Mouse (Mus musculus): ENCODE results near the gene BC005537. TPM values are rescaled to one million over a fixed set of nuclear protein-coding genes. Genes with fewer than 3 reads are reported as not detected.
"Not testable (repeated sequence)": the region's sequence is repeated elsewhere in the genome, so short reads cannot be mapped to it uniquely, and the experiment has no call there.

BC005537 gene
- total RNA-seq (2021), result 100 to 1,000 TPM; 156 to 166 TPM

DNA sequence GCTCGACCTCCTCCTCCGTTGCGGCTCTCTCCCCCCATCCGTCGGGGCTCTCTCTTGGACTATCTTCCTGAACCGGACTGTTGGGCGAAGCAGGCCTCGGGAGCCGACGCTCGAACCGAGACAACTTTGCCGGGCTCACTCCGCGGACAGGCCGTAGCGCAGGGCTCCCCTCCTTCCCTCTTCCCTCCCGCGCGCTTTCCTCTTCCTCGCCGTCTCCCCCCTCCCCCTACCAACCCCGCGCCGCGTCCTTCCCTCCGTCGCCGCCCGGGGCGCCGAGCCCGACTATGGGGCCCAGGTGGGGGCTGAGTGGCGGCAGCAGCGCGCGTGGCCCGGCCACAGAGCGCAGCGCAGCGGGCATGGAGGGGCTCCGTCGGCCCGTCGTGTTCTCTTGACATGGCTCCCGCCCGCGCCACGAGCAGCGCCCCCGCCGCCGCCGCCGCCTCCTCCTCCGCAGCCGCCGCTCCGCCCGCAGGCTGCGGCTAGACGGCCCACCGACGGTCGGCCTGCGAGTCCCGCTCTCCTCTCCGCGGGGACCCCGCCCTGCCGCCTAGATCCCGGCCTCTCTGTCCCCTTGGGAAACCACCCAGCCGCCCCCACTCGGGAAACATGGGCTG, at the start of gene BC005537:
TSS of gene BC005537 (plus strand) at position 350 of the 614 bp plus-strand sequence.
- DNase-seq, result peak; percentile 74

- DNase-seq, result no peak
Observed at GRCm38 (mm10) chr13:24756756-24757155, 44.7 kb upstream of the BC005537 start.

DNA sequence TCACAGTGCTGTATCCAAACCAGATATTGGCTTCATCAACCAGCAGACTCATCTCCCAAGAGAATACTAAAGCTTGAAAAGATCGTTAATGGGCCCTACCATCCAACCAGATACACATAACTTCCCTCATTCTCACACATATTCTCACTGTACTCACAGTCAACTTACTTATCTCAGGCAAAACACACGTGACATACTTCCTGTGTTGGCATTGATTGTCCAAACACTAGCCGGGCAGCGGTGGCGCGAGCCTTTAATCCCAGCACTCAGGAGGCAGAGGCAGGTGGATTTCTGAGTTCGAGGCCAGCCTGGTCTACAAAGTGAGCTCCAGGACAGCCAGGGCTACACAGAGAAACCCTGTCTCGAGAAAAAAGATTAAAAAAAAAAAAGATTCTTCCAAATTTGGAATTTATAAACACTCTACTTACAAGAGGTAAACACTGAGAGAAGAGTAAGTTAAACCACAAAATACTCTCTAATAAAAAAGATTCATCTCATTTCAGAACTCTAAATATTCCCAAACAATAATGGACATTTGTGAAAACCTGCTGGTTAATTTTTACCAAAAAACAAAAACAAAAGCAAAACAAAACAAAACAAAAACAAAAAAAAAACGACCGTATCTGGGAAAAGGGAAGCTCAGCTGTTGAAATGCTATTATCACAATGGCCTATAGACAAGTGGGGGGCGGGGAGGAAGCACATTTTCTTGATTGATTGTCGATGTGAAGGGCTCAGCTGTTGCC, 43.5 kb upstream of the BC005537 start:
- DNase-seq, result no peak

DNA sequence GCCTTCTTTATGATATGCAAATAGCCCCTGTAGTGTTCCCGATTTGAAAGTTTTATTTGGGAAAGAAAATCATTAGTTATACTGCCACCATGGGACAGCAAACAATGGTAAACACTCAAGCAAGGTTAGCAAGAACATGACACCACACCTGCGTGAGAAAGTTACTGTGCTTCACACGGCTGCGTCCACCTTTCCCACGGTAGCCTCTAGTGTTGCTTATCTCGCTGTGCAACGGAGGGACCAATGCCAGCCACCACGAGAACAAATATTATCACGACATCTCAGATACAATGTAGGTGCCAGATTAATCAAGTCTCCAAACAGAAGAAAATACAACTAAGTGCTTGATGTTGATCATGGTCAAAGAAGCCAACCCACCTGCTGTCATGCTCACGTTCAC, 42.0 kb upstream of the BC005537 start:
- DNase-seq, result no peak

GRCm38 (mm10) chr13:24760351-24760870, 41.0 kb upstream of the BC005537 start:
- DNase-seq, result no peak

GRCm38 (mm10) chr13:24761083-24761402, 40.4 kb upstream of the BC005537 start:
- no peak for DNase-seq

DNA sequence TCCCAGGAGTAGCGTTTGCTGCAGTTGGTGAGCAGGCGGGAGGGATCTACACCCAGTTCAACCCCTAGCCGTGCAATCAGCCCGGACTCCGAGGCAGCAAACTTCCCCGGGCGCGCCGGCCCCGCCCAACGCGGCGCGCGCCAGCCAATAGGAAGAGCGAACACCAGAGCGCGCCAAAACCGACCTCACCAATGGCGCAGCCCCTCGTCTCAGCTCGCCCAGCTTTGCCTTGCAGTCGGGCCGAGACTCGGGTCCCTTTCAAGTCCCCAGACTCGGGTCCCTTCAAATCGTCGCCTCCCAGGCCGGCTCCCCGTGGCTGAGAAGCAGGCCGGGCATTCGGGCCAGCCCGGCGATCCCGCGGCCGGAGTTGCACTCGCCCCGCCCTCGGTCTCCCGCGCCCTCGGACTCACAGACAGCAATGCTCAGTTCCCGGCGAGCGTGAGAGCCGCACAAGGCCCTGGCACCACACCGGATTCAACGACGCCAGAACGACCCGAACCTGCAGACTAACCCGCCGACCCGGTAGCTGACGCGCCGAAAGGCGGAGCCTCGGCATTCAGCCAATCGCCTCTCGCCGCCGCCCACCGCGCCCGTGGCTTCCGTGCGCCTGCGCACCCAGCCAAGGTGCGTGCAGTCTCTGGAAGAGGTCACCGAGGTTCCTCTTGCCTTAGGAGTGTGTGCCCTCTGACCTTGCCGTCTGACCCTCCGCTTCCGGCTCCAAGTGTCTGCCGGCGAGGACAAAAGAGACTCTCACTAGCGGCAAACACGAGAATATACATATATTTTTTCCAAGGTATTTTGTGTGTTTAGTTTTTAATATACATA, 39.8 kb upstream of the BC005537 start, which contains the start of gene Gmnn:
TSS of gene Gmnn (minus strand) at position 521 of the 825 bp plus-strand sequence.
- peak; percentile 92 for DNase-seq

GRCm38 (mm10) chr13:24762254-24762653, 39.2 kb upstream of the BC005537 start:
- no peak for DNase-seq

DNA sequence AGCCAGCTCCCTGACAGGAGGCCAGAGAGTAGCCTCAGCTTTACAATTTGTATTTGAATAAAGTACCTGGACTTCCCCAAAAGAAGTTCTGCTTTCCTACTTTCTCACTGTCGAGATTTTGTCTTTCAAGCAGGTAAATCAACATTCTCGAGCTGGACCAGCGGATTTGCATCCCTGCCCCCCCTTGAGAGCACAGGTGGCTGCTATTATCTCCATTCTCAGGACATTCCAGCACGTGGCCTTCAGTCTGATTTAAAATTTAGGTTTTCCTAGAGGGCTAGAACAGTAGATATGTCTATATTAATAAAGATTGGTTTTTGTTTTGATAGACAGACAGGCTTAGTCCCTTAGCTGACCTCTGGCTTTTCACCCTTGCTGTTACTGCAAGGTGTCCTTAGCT, 33.6 kb upstream of the BC005537 start:
- DNase-seq, result not testable (repeated sequence)

DNA sequence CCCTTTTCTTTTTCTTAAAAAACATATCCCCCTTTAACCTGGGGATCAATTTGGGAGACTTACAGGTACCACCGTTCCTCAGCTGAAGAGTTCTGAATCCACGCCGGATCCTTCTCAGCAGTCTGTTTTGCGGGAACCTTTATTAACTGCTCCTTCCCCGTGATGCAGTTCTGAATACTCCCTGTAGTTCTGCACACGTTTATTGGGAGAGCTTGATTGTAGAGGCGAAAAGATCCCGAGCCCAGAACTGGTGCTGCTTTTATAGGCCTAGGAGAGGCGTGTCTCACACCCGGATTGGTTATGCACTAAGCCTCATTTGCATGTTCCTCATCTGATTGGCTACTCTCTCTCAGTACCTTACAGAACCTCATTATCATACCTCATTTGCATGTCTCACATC, 30.0 kb upstream of the BC005537 start:
- not testable (repeated sequence) for DNase-seq

GRCm38 (mm10) chr13:24776146-24776844, 25.2 kb upstream of the BC005537 start:
- DNase-seq, result peak; percentile 66

- DNase-seq, result no peak
Observed at GRCm38 (mm10) chr13:24778026-24778425, 23.4 kb upstream of the BC005537 start.

GRCm38 (mm10) chr13:24778706-24779380, 22.6 kb upstream of the BC005537 start:
- no peak for DNase-seq

DNA sequence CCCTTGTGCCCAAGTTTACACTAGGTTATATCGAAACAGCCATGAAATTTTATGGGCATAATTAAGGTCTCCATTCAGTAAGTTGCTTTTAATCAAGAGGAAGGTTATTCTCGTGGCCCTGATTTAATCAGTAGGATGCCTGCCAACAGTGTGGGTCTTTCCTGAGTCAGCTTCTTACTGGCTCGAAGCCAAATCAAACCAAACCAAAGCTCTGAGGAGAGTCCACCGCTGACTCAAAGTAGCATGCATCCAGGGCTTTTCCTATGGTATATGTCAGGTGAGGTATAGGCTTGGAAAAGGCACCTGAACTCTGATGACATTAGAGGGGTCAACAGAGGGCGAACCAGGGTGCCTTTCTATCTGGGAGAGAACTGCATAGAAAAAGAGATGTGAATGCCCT, 19.5 kb upstream of the BC005537 start:
- DNase-seq, result peak; percentile 43

- DNase-seq, result peak; percentile 32
Observed at GRCm38 (mm10) chr13:24786014-24786490, 15.4 kb upstream of the BC005537 start.

GRCm38 (mm10) chr13:24787477-24787876, 14.0 kb upstream of the BC005537 start:
- DNase-seq, result no peak

DNA sequence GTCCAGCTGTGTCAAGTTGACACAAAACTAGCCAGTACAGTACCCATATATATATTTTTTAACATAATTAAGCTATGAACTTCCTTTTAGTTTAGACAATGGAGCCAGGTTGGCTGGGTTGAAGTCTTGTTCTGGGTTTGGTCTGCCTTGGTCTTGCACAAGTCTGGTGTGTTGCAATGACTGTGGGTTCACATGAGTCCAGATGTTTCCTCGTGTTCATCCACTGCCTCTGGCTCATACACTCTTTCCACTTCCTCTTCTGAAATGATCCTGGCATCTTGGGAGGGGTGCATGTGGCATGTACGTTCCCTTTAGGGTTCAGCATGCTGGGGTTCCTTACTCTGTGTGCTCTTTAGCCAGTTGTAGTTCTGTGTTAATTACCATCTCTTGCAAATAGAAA, 10.1 kb upstream of the BC005537 start:
- DNase-seq, result no peak

DNA sequence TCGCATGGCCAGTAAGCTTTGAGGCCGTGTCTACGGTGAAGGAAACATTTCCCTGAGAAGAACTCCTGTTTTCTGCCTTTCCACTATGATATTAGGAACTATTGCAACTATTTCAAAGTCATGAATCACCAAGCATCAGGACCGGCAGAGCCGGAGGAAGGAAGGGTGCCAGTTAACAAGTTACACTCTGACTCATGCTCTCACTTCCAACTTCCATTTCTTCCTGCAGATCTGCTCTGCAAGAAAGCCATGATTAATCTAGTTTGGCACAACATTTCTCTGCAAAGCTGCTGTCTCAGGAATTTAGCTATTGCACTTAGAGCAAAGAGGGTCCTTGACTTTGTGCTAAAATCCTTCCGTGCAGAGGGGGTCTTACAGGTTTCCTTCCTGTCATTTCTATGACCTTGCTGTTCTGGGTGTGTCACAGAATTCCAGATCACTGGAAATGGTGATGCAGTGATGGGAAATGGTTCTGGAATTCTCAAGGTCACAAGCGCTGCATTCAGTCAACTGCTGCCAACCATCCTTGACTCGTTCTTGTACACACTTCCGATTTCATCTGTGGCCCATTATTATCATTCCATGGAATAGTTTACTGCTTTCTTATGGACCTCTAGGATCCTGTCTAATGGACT, 8.9 kb upstream of the BC005537 start:
- no peak for DNase-seq

DNA sequence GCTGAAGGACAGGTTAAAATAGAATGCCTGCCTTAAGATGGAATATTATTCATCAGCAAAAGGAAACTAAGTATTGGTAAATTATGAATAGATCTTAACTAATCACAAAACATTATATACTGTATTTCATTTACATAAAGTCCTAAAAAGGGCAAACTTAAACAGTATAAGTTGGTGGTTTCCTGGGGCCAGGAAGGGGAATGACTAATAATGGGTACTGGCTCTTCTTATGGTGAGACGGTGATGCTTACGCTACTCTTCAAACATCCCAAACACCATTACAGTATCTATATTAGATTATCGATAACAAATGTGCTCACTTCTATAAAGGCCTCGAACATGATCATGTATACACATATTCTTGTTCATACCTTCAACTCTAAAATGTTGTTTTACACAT, 2.8 kb upstream of the BC005537 start:
- no peak for DNase-seq

GRCm38 (mm10) chr13:24799378-24799777, 2.1 kb upstream of the BC005537 start:
- DNase-seq, result no peak

All from heart, postnatal 4 days (tissue).